Mouse (Mus musculus) embryonic fibroblast, embryonic 13.5 days (primary cell): ENCODE results near the gene Epn2.

ENCODE experiments used
- CTCF ChIP-seq: IDR thresholded peaks from 2 replicates; pipeline ENCODE4 v1.5.1; 2011; ENCODE audit warnings: mild to moderate bottlenecking, control low read depth, low read length, moderate library complexity, borderline replicate concordance; ENCODE audit not compliant: insufficient read depth
- POLR2A ChIP-seq: IDR thresholded peaks from 2 replicates; pipeline ENCODE4 v1.6.1; 2011; ENCODE audit warnings: low read depth, mild to moderate bottlenecking, control low read depth, low read length, moderate library complexity

DNA sequence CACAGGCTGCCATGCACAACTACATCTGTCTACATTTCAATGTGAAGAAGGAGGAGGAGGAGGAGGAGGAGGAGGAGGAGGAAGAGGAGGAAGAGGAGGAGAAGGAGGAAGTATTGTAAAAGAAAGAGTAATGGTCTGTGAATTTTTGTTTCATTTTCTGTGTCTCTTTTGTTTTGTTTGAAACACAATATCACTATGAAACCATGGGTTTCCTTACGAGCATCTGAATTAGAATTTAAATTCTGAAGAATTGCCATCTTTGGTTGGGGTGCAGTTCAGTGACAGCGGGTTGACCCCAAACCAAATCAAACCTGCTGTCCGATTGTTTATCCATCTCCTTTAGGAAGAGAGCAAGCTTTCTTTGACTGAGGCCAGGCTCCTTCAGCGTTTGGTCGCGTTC lies 39.9 kb upstream of the Epn2 start:
- no peak for TF ChIP-seq POLR2A
- TF ChIP-seq CTCF, result no peak
